Mouse (Mus musculus) intestine, embryonic 16.5 days (tissue): ENCODE results near the gene Rbm17. TPM values are rescaled to one million over a fixed set of nuclear protein-coding genes. Genes with fewer than 3 reads are reported as not detected.

Source experiments
- ATAC-seq: fragments of 200-750 bp; cut with Nextera tagmentation; 2 replicates; pipeline ENCODE4 v1.8.0; 2017; ENCODE audit warnings: moderate TSS enrichment, moderate library complexity
- H3K27ac ChIP-seq: fragments of 300-500 bp; sonication (generic); 2 replicates; pipeline ENCODE4 v1.5.1; 2014; ENCODE audit warnings: mild to moderate bottlenecking, low read length
- H3K27me3 ChIP-seq: fragments of 300-500 bp; sonication (generic); replicated peaks from 2 replicates; pipeline ENCODE4 v1.6.1; 2014; ENCODE audit warnings: low read length, control low read depth, mixed read lengths; ENCODE audit not compliant: control insufficient read depth, insufficient read depth
- H3K36me3 ChIP-seq: fragments of 300-500 bp; sonication (generic); 2 replicates; pipeline ENCODE4 v1.6.1; 2014; ENCODE audit warnings: low read length, control low read depth; ENCODE audit not compliant: control insufficient read depth, insufficient read depth
- H3K4me1 ChIP-seq: fragments of 300-500 bp; sonication (generic); 2 replicates; pipeline ENCODE4 v1.6.1; 2014; ENCODE audit warnings: low read length, control low read depth, mixed read lengths; ENCODE audit not compliant: control insufficient read depth, insufficient read depth
- H3K4me2 ChIP-seq: fragments of 300-500 bp; sonication (generic); 2 replicates; pipeline ENCODE4 v1.6.1; 2014; ENCODE audit warnings: low read depth, low read length, control low read depth
- H3K4me3 ChIP-seq: fragments of 300-500 bp; sonication (generic); 2 replicates; pipeline ENCODE4 v1.5.1; 2014; ENCODE audit warnings: mild to moderate bottlenecking, low read length
- H3K9ac ChIP-seq: fragments of 300-500 bp; sonication (generic); 2 replicates; pipeline ENCODE4 v1.6.1; 2014; ENCODE audit warnings: low read depth, low read length
- H3K9me3 ChIP-seq: fragments of 300-500 bp; sonication (generic); 2 replicates; pipeline ENCODE4 v1.6.1; 2016; ENCODE audit warnings: low read length, control low read depth; ENCODE audit not compliant: control insufficient read depth
- WGBS: fragments of 180-500 bp; shearing (Covaris S2); extraction: QIAGEN DNeasy Blood & Tissue Kit; methylation state at CpG from one replicate; pipeline ENCODE4 v1.1.7; 2014; 5-methylcytosine and 5-hydroxymethylcytosine counted together
- polyA plus RNA-seq: library from polyadenylated mRNA; unstranded; fragments of >200 nt; fragmentation: Nextera tagmentation; extraction: Ambion mirVana; gene quantifications from 2 replicates; pipeline ENCODE4 v1.2.1, GENCODE M21; 2015

The Rbm17 gene
- polyA plus RNA-seq, 1 experiment from 2014 or later = 115 TPM

DNA sequence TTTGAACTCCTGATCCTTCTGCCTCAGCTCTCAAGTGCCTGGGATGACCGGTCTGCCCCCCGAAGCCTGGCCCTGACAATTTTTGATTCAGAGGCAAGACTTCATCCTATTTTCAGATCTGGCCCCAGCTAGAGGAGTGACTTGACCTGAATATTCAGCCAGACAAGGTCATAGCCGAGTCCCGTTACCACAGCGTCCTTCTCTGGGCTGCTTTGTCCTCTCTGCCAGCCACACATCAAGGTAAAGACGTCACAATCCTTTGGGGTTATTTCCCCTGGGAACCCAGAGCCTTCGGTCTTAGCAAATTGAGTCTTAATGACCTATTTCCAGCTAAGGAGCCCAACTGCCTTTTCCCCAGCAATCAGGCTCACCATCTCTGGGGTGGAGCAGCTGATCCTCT is 35.5 kb downstream of the Rbm17 start:
- 86% methylated on average over 7 of the region's 7 CpGs for WGBS
- no peaks in the 10 kb centered on the region for H3K36me3 ChIP-seq

DNA sequence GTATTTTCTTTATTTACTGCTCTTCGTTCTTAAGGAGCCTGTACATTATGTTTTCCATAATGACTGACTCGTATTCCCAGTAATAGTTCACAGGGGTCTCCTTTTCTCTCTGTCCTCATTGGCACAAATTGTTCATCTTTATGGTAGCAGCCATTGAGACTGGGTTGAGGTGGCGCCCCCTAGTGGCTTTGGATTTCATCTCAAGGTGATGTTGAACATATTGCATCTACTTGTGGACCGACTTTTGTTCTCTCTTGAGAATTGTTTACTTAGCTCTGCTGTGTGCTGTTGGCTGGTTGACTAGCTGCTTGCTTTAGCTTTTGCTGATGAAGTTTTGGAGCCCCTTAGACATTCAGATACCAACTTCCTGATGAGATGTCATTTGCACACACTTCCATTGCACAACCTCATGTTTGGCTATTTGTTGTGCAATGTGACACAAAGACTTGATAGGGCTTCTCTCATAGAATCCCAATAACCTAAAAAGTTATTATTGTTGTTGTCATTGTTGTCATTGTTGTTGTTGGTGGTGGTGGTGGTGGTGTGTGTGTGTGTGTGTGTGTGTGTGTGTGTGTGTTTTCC is 36.1 kb downstream of the Rbm17 start:
- Histone ChIP-seq H3K9ac (no peak overlapping the region), H3K9me3 (no peaks in the 10 kb centered on the region), H3K4me1 (no peaks in the 10 kb centered on the region), H3K4me2 (no peak overlapping the region), H3K27me3 (no peaks in the 10 kb centered on the region), H3K27ac (no peak overlapping the region), H3K36me3 (no peaks in the 10 kb centered on the region), H3K4me3 (no peak overlapping the region)
- ATAC-seq = no peak
- WGBS = 63% methylated on average over 4 of the region's 4 CpGs

More for the DNA sequence above, 35.5 kb downstream of the Rbm17 start:
- Histone ChIP-seq H3K4me2 (no peak overlapping the region), H3K4me3 (no peak overlapping the region), H3K9me3 (no peaks in the 10 kb centered on the region), H3K27me3 (no peaks in the 10 kb centered on the region), H3K27ac (no peak overlapping the region), H3K4me1 (no peaks in the 10 kb centered on the region), H3K9ac (no peak overlapping the region)
- no peak for ATAC-seq

DNA sequence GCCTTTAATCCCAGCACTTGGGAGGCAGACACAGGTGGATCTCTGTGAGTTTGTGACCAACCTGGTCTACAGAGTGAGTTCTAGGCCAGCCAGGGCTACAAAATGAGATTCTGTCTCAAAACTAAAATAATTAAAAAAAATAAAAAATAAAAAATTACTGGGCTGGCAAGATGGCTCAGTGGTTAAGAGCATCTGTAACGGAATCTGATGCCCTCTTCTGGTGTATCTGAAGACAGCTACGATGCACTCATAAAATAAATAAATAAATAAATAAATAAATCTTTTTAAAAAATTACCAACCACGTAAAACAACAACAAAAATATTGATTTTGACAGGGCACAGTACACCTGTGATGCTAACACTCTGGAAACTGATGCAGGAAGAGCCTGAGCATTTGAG is 37.1 kb downstream of the Rbm17 start:
- H3K27me3 ChIP-seq = no peaks in the 10 kb centered on the region
- H3K9ac ChIP-seq = no peak overlapping the region
- H3K4me1 ChIP-seq = no peaks in the 10 kb centered on the region
- no peak overlapping the region for H3K4me2 ChIP-seq
- H3K9me3 ChIP-seq = no peaks in the 10 kb centered on the region
- H3K27ac ChIP-seq = no peak overlapping the region
- no peak for ATAC-seq
- no peak overlapping the region for H3K4me3 ChIP-seq
- 90% methylated on average over 3 of the region's 3 CpGs for WGBS
- H3K36me3 ChIP-seq = no peaks in the 10 kb centered on the region

DNA sequence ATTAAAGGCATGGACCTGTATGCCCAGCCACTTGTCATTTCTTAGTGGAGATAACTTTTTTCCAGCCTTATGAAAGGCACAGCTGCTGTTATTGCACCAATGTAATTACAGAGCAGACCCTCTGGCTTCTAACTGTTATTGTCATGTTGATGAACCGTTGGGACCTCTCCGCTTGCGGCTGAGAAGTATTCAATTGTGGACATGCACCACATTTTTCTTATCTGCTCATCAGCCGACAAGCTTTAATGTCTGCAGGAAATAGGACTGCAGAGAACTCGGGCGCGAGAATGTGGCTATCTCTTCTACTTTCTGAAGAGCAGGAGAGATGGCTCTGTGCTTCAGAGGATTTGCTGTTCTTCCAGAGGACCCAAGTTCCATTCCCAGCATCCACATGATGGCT is 37.7 kb downstream of the Rbm17 start:
- ATAC-seq = no peak
- Histone ChIP-seq H3K27me3 (no peaks in the 10 kb centered on the region), H3K27ac (no peak overlapping the region), H3K9me3 (no peaks in the 10 kb centered on the region), H3K4me2 (no peak overlapping the region), H3K36me3 (no peaks in the 10 kb centered on the region), H3K4me3 (no peak overlapping the region), H3K4me1 (no peaks in the 10 kb centered on the region), H3K9ac (no peak overlapping the region)
- 66% methylated on average over 7 of the region's 7 CpGs for WGBS

DNA sequence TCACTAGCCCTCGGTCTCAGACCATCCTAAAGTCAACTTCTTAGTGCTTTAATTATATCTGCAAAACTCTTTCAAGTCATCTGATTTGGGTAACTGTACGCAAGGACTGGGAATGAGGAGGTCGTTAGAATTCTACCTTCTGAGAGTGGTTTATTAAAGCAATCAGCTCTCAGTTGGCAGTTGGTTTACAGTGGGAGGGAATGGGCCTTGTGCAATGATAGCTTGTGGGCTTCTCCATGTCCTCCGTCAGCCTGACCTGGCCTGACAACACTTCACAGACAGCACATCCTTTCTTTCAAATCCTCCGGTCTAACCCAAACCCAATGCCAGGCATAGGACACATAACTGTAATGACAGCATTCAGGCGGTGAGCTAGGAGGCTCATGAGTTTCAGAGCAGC is 39.2 kb downstream of the Rbm17 start:
- Histone ChIP-seq H3K4me1 (no peaks in the 10 kb centered on the region), H3K4me2 (no peak overlapping the region), H3K27ac (no peak overlapping the region), H3K27me3 (no peaks in the 10 kb centered on the region), H3K9me3 (no peaks in the 10 kb centered on the region), H3K36me3 (no peaks in the 10 kb centered on the region), H3K9ac (no peak overlapping the region), H3K4me3 (no peak overlapping the region)
- no peak for ATAC-seq
- 82% methylated on average over 6 of the region's 6 CpGs for WGBS

DNA sequence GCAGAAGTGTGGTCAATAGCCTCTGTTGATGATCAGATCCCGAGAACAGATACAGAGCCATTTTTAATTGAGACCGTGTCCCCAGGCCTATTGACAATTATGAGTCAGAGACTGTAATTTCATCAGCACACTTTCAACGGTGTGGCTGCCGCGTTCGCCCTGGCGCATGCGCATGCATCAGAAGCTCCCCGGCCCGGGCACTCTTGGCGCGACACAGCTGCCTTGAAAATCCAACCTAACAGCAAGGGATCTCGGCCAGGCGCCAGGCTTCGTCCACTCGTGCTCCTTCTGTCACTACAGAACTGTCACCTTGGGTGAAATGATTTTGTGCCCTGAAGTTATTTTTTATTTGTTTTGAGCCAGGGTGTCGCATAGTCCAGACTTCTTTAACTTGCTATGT is 40.7 kb downstream of the Rbm17 start:
- no peak for ATAC-seq
- no peak overlapping the region for H3K4me2 ChIP-seq

DNA sequence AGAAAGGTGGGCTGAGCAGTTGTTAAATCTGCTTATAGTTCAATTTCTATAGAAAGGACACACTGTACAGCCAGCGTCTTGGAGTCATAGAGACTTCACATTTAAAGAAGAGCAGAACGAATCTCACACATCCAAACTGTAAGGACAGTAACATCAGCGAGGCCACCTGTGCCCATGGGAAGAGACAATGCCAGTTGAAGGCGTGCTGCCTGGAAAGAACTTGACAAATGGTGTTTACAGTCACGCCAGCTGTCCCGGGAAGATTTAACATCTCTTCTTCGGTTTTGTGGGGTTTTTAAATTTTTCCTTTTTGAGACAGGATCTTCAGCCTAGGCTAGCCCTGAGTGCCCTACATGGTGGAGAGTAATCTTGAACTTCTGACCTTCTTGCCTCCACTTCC is 45.3 kb downstream of the Rbm17 start:
- ATAC-seq = no peak
- no peak overlapping the region for H3K27ac ChIP-seq

More for the DNA sequence above, 40.7 kb downstream of the Rbm17 start:
- no peak overlapping the region for H3K27ac ChIP-seq
- no peaks in the 10 kb centered on the region for H3K9me3 ChIP-seq
- H3K9ac ChIP-seq = no peak overlapping the region
- no peaks in the 10 kb centered on the region for H3K36me3 ChIP-seq
- no peaks in the 10 kb centered on the region for H3K27me3 ChIP-seq
- H3K4me3 ChIP-seq = no peak overlapping the region
- H3K4me1 ChIP-seq = no peaks in the 10 kb centered on the region
- 91% methylated on average over 17 of the region's 17 CpGs for WGBS

DNA sequence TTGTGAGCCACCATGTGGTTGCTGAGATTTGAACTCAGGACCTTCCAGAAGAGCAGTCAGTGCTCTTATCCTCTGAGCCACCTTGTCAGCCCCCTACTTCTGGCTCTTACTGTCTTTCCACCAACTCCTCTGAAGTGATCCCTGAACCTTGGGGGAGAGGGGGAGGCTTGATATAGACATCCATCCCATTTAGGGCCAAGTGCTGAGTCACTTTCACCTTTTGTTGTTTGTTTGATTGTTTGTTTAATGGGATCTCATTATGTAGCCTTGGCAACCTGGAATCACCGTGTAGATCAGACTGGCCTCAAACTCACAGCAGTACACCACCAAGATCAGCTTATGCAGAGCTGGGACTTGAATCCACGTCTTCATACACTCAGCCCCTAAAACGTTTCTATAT is 46.7 kb downstream of the Rbm17 start:
- Histone ChIP-seq H3K27me3 (peaks cover 3% of the 10 kb centered on the region; the same call in 1 of the 2 replicates), H3K4me1 (peaks cover 9% of the 10 kb centered on the region), H3K9me3 (no peaks in the 10 kb centered on the region), H3K9ac (no peak overlapping the region), H3K4me3 (no peak overlapping the region), H3K36me3 (no peaks in the 10 kb centered on the region), H3K27ac (no peak overlapping the region), H3K4me2 (no peak overlapping the region)
- ATAC-seq = no peak
- 60% methylated on average over 3 of the region's 3 CpGs for WGBS

More for the DNA sequence above, 45.3 kb downstream of the Rbm17 start:
- H3K9me3 ChIP-seq = no peaks in the 10 kb centered on the region
- 76% methylated on average over 7 of the region's 7 CpGs for WGBS
- no peak overlapping the region for H3K4me3 ChIP-seq
- no peak overlapping the region for H3K4me2 ChIP-seq
- H3K36me3 ChIP-seq = no peaks in the 10 kb centered on the region
- no peaks in the 10 kb centered on the region for H3K4me1 ChIP-seq
- H3K9ac ChIP-seq = no peak overlapping the region
- H3K27me3 ChIP-seq = no peaks in the 10 kb centered on the region

DNA sequence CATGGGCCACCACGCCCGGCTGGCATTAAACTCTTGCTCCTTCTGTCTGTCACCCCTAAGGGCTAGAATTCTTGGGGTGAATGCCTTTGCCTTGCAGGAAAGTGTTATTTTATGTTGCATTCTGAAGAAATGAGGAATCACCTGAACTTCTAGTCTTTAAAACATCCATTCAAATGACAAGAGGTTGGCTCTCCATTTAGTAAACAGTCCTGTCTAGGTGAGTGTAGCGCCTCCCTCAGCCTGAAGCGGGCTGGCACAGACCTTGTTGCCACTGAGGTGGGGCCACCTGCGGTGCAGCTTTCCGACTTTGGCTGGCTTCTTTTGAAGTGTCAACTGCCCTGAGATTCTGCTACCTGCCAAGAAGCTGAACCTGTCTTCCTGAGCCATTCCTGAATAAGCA is 48.6 kb downstream of the Rbm17 start:
- ATAC-seq = no peak
- no peaks in the 10 kb centered on the region for H3K9me3 ChIP-seq
- H3K27me3 ChIP-seq = peaks cover 3% of the 10 kb centered on the region; the same call in 1 of the 2 replicates
- WGBS = 60% methylated on average over 6 of the region's 6 CpGs
- H3K9ac ChIP-seq = no peak overlapping the region
- H3K4me3 ChIP-seq = no peak overlapping the region
- no peak overlapping the region for H3K27ac ChIP-seq
- peaks cover 11% of the 10 kb centered on the region for H3K4me1 ChIP-seq
- H3K36me3 ChIP-seq = no peaks in the 10 kb centered on the region
- no peak overlapping the region for H3K4me2 ChIP-seq
